Mouse (Mus musculus): ENCODE results near the gene Rufy1.

Gene Rufy1

GRCm38 (mm10) chr11:50379023-50379752, 51.7 kb downstream of the Rufy1 start:
- DNase-seq (ENCODE audit: low spot score) = peak; percentile 30

GRCm38 (mm10) chr11:50377892-50378684, 52.8 kb downstream of the Rufy1 start:
- DNase-seq (ENCODE audit: low spot score) = peak; percentile 93

DNA sequence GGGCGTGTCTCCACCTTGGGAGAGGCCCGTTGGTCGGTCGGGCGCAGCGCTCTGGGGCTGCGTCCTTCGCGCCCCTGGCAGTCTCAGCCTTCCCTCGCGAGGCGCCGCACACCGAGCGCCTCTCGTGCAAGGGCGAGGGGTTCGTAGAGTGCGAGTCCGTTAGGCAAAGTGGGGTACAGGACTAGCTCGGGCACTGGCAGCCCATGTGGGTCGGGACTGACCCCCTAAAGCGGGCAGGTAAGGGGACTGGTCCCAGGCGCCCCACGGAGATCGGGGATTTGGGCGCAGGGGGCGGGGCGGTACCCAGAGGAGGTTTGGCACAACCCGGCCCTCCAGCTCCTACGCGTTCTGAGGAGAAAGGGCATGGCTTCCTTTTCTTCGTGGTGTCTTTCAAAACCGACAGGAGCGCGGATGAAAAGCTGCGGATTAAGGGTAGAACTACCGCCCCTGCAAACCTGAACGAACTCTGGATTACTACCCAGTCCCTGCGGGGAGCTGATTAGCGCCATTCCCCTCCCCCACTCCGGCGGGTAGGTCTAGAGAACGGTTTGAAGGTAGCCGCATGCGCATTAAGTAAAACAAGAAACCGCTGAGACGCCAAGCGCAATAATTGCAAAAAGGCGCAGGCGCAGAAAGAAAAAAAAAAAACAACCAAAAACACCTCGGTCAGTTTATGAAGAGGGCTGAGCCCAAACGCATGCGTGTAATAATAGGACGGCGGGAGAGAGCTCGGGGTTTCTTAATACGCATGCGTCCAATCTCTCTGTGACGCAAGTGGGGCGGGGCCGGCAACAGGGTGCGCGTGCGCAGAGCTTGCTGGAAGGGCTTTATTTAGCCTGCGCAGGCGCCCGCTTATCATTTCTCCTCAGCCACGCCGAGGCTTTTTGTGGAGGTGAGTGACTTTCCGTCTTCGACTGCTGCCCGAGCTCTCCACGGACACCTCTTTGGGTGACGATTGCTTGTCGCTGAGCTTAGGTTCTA, 53.7 kb downstream of the Rufy1 start, which contains the start of gene Hnrnph1:
TSS of gene Hnrnph1 (plus strand) at position 80 of the 981 bp plus-strand sequence.
- DNase-seq (ENCODE audit: low spot score) = peak; percentile 99

DNA sequence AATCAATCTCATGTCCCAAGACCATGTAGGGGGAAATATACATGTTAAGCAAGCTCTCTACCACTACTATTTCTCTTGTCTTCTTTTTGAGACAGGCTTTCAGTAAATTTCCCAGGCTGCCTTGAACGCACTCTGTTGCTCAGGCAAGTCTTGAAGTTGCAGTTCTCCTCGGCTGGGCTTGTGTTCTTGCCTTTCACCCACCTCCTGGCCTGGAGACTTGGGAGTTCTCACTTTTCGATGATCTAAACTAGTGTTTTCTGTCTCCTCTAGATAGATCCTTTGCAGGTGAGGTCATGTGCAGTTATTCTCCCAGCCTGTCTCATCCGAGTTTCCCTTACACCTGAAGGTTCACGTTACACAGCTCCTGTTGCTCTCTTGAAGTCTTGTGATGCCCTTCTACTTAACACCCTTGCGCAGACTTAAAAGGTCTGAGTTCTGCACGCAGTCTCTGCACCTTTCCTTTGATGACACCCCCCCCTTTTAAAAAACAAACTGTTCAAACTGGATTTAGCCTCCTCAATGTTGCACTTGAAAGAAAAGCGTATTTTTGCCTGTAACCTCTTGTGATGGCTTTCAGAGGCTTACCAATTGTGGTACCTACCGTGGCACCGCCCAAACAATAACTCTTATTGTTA, 54.7 kb downstream of the Rufy1 start:
- DNase-seq (ENCODE audit: low spot score) = peak; percentile 22

- DNase-seq (ENCODE audit: low spot score) = peak; percentile 32
Measured at GRCm38 (mm10) chr11:50375421-50375820, 55.5 kb downstream of the Rufy1 start.

GRCm38 (mm10) chr11:50374286-50375015, 56.5 kb downstream of the Rufy1 start:
- DNase-seq (ENCODE audit: low spot score) = peak; percentile 40

DNA sequence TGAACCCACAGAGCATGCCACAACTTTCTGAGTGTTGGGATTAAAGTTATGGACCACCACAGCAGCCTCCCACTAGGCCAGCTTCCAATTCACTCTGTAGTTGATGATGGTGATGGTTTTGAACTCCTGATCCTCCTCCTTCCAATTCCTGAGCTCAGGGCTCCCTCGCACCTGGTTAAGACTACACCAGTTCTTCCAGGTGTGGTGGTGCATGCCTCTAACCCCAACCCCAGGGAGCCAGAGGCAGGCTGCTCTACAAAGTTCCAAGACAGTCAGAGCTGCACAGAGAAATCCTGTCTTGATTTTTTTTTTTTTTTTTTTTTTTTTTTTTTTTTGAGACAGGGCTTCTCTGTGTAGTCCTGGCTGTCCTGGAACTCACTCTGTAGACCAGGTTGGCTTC, 57.3 kb downstream of the Rufy1 start:
- peak; percentile 33 for DNase-seq (ENCODE audit: low spot score)

DNA sequence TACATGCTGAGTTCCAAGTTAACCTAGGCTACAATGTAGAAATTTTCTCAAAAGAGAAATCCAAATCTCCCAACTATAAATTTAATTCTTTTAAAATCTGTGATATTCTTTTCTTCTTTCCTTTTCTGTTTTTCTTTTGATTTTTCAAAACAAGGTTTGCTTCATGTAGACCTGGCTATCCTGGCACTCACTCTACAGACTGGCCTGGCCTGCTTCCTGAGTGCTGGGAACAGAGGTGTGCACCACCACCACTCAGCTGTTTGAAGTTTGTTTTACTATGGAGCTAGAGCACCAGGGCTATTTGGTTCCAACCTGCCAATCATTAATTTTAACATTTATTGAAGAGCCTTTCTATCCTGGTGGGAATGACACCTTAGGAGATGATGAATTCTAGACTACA, 57.8 kb downstream of the Rufy1 start:
- DNase-seq (ENCODE audit: low spot score) = peak; percentile 23

DNA sequence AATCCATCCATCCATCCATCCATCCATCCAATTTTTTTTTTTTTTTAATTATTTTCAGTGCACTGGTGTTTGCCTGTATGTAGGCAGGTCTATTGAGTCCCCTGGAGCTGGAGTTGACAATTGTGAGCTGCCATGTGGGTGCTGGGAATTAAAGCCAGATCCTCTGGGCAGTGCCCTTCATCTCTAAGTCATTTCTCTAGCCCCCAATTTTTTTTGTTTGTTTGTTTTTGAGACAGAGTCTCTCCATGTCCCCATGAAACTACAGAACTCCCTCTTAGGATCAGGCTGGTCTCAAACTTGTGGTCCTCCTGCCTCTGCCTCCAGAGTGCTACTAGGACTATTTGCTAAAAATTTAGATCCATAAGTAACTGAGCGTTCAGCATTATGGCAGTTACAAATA, 59.0 kb downstream of the Rufy1 start:
- no peak for DNase-seq (ENCODE audit: low spot score)

DNA sequence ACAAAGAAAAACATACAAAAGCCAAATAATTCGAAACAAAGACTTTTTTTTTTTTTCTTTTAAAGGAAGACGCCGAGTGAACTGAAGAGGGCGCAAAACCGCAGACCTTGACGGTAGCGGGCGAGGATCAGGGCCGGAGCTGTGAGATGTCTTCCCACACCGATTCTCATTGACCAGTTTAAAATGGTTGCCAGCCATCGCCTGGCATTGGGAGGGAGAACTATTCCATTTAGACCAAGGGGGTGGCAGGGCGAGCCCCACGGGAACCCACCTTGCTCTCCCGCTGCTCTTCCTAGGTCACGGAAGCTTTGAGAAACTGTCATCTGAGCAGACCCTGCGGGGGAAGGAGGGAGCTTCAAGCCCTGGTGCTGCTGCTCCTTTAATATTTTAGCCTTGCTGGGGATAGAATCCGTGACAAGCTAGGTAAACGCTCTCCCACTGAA, 59.5 kb downstream of the Rufy1 start:
- DNase-seq (ENCODE audit: low spot score) = peak; percentile 80

- DNase-seq (ENCODE audit: low spot score) = peak; percentile 48
Measured at GRCm38 (mm10) chr11:50370969-50371368, 60.0 kb downstream of the Rufy1 start.

DNA sequence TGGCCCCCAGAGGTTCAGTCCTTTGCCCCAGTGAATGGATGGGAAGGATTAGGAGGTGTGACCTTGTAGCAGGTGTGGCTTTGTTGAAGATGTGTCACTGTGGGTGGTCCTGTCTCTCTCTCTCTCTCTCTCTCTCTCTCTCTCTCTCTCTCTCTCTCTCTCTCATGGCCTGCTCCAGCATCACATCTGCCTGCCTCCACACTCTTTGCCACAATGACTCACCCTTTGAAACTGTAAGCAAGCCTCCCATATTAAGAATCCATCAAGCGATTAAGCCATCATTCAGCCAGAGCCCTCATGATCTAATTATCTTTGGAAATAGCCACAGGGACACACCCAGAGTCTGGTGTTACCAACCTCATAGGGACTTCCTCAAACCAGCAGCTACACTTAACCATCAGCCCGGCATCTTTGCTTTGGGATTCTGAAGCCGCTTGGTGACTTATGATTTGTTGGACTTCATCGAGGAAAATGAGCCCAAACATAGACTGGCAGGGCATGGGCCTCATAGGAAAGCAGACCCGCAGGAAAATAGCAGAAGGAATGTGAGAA, 61.5 kb downstream of the Rufy1 start:
- no peak for DNase-seq (ENCODE audit: low spot score)

GRCm38 (mm10) chr11:50367531-50367930, 63.4 kb downstream of the Rufy1 start:
- peak; percentile 33 for DNase-seq (ENCODE audit: low spot score)

DNA sequence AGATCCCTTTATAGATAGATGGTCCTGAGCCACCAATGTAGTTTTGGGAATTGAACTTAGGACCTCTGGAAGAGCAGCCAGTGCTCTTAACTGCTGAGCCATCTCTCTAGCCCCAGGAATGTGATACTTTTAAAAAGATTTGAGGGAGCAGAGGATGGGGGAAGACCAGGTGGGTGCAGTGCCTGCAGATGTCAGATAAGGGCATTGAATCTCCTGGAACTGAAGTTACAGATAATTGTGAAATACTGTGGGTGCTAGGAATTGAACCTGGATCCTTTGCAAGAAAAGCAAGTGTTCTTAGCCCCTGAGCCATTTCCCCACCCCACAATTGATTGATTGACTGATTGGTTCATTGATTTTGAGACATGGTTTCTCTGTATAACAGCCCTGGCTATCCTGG, 65.6 kb downstream of the Rufy1 start:
- peak; percentile 5 for DNase-seq (ENCODE audit: low spot score)

- peak; percentile 82 for DNase-seq (ENCODE audit: low spot score)
Measured at GRCm38 (mm10) chr11:50364548-50364947, 66.4 kb downstream of the Rufy1 start.

DNA sequence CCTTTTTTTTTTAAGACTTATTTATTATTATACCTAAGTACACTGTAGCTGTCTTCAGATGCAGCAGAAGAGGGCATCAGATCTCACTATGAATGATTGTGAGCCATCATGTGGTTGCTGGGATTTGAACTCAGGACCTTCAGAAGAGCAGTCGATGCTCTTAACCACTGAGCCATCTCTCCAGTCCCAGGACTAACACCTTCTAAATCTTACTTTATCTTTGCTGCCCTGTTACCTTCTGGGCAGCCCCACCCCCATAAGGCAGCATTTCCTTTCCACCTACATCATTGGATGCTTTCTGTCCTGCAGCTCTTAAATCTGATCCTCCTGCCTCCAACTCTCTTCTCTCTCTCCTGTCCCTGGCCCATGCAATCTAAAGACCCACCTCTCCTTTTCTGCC, 69.6 kb downstream of the Rufy1 start:
- DNase-seq (ENCODE audit: low spot score) = peak; percentile 15

DNA sequence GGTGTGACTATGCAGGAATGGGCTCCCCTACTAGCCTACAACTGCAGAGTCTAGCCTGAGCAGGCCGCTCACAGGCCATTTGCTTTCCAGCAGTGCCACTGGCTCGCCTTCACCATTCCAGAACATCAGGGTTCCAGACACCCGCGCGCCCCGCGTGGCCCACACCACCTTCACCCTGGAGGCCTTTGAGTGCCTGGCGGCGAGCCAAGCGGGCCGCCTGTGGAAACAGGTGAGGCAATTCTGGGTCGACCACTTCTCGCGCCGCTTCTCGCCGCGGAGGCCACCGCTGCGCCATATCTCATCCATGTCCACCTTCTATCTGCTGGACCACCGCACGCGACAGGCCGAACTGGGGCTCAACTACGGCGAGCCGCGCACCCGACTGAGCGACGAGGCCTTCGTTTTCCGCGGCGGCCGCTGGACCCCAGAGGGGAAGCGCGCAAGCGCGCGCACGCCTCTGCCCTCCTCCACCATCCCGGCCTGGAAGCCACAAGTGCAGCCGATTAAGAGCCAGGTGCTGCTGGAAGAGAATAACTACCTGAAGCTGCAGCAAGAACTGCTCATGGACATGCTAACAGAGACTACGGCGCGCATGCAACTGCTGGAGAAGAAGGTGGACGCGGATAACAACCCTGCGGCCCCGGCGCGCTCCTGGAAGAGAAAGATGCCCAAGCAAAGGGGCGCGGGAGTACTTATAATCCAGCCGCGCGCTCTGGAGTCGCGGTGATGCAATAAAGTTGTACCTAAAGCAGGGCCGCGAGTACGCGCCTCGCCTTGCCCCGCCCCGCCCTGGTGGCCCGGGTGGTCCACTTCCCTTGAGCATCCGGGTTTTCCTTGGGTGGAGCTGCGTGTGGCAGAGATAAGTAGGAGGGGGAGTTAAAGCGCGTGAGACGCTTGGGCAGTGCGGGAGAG, 71.7 kb downstream of the Rufy1 start:
- peak; percentile 67 for DNase-seq (ENCODE audit: low spot score)

DNA sequence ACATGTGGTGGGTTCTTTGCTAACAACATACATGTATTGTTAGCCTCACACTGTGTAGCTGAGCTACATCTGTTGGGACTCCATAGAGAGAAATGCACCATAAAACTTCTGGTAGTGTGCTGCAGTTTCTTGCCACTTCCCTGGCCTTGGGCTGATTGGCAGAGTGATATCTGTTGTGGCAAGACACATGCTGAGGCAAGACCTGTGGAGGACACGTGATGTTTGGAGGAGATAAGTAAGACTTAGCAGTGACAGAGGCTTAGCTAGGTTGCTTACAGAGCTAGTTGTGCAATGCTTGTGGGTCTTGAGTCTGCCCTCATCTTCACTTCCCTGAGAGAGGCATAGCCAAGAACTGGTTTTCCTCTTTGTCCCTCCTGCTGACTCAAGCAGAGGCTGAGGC, 75.5 kb downstream of the Rufy1 start:
- DNase-seq (ENCODE audit: low spot score) = no peak

DNA sequence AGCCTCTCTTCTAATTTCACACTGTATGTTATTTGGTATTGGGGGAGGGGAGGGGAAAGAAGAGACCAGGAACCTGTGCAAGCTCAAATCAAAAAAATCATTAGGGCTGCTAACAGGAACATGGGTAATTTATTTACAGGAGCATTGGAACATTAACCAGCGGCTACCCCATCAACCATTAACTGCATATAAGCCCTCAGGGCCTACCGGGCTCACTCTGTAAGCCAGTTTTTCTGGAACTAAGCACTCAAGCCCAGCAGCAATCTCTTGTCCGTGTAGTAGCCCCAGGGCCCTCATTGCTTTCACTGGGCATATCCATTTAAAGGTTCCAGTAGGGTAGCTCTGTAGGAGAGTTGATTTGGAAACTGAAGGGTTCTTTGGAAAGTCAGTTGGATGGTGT, 76.1 kb downstream of the Rufy1 start:
- no peak for DNase-seq (ENCODE audit: low spot score)
